Mouse (Mus musculus) liver, postnatal 0 days (tissue): ENCODE results near the gene Dppa4. TPM values are rescaled to one million over a fixed set of nuclear protein-coding genes. Genes with fewer than 3 reads are reported as not detected.
"Not testable (repeated sequence)": the region's sequence is repeated elsewhere in the genome, so short reads cannot be mapped to it uniquely, and the experiment has no call there.

Experiments
- ATAC-seq: fragments of 200-750 bp; cut with Nextera tagmentation; 2 replicates; pipeline ENCODE4 v1.8.0; 2017; ENCODE audit warnings: mild to moderate bottlenecking, moderate library complexity
- DNase-seq: peaks from one replicate; pipeline ENCODE4 v3.0.0-alpha.2; 2016
- H3K27ac ChIP-seq: fragments of 300-500 bp; sonication (generic); 2 replicates; pipeline ENCODE4 v1.5.1; 2014; ENCODE audit warnings: antibody characterized with exemption, moderate library complexity, mild to moderate bottlenecking, low read depth
- H3K27me3 ChIP-seq: fragments of 300-500 bp; sonication (generic); 2 replicates; pipeline ENCODE4 v1.6.1; 2014; ENCODE audit warnings: low read length, control low read depth, mixed read lengths; ENCODE audit not compliant: insufficient read depth
- H3K36me3 ChIP-seq: fragments of 300-500 bp; sonication (generic); replicated peaks from 2 replicates; pipeline ENCODE4 v1.6.1; 2014; ENCODE audit warnings: mild to moderate bottlenecking, control low read depth, low read length, moderate library complexity, mixed read lengths; ENCODE audit not compliant: insufficient read depth
- H3K4me1 ChIP-seq: fragments of 300-500 bp; sonication (generic); 2 replicates; pipeline ENCODE4 v1.6.1; 2014; ENCODE audit warnings: antibody characterized with exemption, mild to moderate bottlenecking, control low read depth; ENCODE audit not compliant: insufficient read depth
- H3K4me2 ChIP-seq: fragments of 300-500 bp; sonication (generic); 2 replicates; pipeline ENCODE4 v1.6.1; 2014; ENCODE audit warnings: low read depth, mild to moderate bottlenecking, low read length, moderate library complexity, mixed read lengths
- H3K4me3 ChIP-seq: fragments of 300-500 bp; sonication (generic); 2 replicates; pipeline ENCODE4 v1.5.1; 2014; ENCODE audit warnings: low read depth, low read length
- H3K9ac ChIP-seq: fragments of 300-500 bp; sonication (generic); replicated peaks from 2 replicates; pipeline ENCODE4 v1.6.1; 2014; ENCODE audit warnings: mild to moderate bottlenecking, moderate library complexity
- H3K9me3 ChIP-seq: fragments of 300-500 bp; sonication (generic); 2 replicates; pipeline ENCODE4 v1.6.1; 2016; ENCODE audit warnings: mild to moderate bottlenecking, control low read depth, low read length, mixed read lengths
- CTCF ChIP-seq: sonication (generic); IDR thresholded peaks from 2 replicates; pipeline ENCODE4 v1.5.1; 2016; ENCODE audit warnings: antibody characterized with exemption, low read depth
- EP300 ChIP-seq: IDR thresholded peaks from 2 replicates; pipeline ENCODE4 v1.6.1; 2016; ENCODE audit warnings: antibody characterized with exemption, low read depth, mild to moderate bottlenecking
- WGBS: fragments of 180-500 bp; shearing (Covaris S2); extraction: QIAGEN DNeasy Blood & Tissue Kit; methylation state at CpG from one replicate; pipeline ENCODE4 v1.1.7; 2014; ENCODE audit not compliant: insufficient replicate concordance; 5-methylcytosine and 5-hydroxymethylcytosine counted together
- polyA plus RNA-seq: library from polyadenylated mRNA; unstranded; fragments of >200 nt; fragmentation: Nextera tagmentation; extraction: Ambion mirVana; gene quantifications from 2 replicates; pipeline ENCODE4 v1.2.1, GENCODE M21; 2015

Dppa4 gene
- polyA plus RNA-seq, 1 experiment from 2014 or later: not detected

DNA sequence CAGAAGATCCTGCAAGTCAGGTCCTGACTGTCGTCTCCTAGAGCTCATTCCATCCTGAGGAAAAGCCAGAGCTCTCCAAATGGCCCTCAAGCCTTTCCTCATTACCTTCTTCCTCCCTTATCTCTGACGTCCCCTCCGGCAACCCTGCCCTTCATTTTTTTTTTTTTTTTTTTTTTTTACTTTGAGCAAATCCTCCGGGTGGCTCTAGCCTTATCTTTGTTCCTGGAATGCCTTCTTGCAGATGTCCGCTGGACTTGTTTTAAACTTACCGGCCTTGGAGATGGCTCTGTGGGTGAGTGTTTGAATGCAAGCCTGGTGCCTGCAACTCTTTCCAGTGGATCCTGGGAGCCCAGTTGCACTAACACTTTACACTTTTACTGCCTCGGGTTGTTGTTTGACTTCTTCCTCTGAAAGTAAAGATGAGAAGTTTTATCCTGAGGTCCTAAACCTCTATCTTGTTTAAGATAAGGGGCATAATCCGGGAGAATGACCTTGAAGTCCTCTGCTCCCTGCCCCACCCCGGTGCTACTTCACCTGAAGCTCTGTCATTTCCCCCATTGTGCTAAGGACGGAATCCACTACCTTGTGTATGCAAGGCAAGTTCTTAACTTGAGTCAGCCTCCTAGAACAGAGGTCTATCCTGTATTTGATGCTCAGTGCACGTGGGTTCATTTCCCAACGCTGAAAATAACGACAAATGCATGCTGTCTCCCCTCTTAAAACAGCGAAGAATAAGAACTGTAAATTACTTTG is 14.0 kb downstream of the Dppa4 start:
- Histone ChIP-seq H3K9me3 (no peaks in the 10 kb centered on the region), H3K4me3 (no peak overlapping the region), H3K4me1 (no peaks in the 10 kb centered on the region), H3K27me3 (no peaks in the 10 kb centered on the region), H3K4me2 (no peak overlapping the region), H3K27ac (no peak overlapping the region), H3K9ac (no peak overlapping the region), H3K36me3 (no peaks in the 10 kb centered on the region)
- ATAC-seq (no peak), DNase-seq (no peak)
- 42% methylated on average over 14 of the region's 14 CpGs for WGBS
- TF ChIP-seq EP300 (no peak), CTCF (no peak)

DNA sequence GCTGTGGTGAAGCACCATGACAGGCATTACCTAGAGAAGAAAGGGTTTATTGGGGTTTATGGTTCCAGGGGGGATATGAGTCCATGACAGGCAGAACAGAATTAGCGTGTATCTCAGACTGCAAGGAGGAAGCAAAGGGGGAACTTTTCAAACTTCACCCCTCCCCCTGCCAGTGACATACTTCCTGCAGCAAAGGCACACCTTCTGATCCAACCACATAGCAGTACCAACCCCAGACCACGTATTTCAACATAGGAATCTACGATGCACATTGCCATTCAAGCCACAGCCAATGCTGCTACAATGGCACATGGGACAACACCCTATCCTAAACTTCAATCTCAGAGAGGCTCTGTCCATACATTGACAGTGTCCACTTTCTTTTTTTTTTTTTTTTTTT is 16.4 kb downstream of the Dppa4 start:
- H3K9me3 ChIP-seq: no peaks in the 10 kb centered on the region
- DNase-seq (no peak), ATAC-seq (no peak)
- H3K36me3 ChIP-seq: no peaks in the 10 kb centered on the region
- no peak overlapping the region for H3K4me3 ChIP-seq
- H3K4me2 ChIP-seq: no peak overlapping the region
- H3K4me1 ChIP-seq: no peaks in the 10 kb centered on the region
- TF ChIP-seq CTCF: no peak
- no peak for TF ChIP-seq EP300
- H3K27me3 ChIP-seq: no peaks in the 10 kb centered on the region
- whole genome bisulfite sequencing: 38% methylated on average over 3 of the region's 3 CpGs
- H3K27ac ChIP-seq: no peak overlapping the region
- no peak overlapping the region for H3K9ac ChIP-seq

DNA sequence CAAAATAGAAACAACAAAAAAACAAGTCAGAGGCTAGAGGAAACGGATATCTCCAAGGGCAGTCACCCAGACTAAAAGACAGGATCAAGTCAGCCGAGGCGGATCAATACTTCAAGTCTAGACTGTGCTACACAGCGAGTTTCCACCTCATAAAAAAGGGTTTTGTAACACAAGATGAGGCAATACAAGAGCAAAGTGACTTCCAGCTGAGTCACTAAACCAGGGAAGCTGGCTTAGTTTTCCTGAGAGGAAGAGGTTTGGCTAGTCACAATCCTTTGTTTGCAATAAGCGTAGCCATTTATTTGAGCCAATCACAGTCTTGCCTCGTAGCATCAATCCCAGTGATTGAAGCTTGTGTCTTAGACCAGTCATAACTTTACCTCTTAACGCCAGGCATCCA is 20.0 kb downstream of the Dppa4 start, which contains the start of gene Dppa2:
TSS of gene Dppa2 (plus strand) at position 400 of the 400 bp plus-strand sequence.
- H3K4me2 ChIP-seq: no peak within 1 kb of the TSS
- H3K4me3 ChIP-seq: no peak within 1 kb of the TSS
- no peaks in the 10 kb centered on the region for H3K4me1 ChIP-seq
- H3K9ac ChIP-seq: no peak within 1 kb of the TSS
- no peaks in the 10 kb centered on the region for H3K36me3 ChIP-seq
- ATAC-seq (no peak), DNase-seq (no peak)
- H3K9me3 ChIP-seq: no peaks in the 10 kb centered on the region
- no peaks in the 10 kb centered on the region for H3K27me3 ChIP-seq
- 66% methylated on average over 7 of the region's 7 CpGs for WGBS
- TF ChIP-seq EP300: no peak
- no peak for TF ChIP-seq CTCF
- H3K27ac ChIP-seq: no peak within 1 kb of the TSS

- no peaks in the 10 kb centered on the region for H3K4me1 ChIP-seq
- H3K36me3 ChIP-seq: no peaks in the 10 kb centered on the region
- ATAC-seq: no peak
- WGBS: 61% methylated on average over 3 of the region's 3 CpGs
- no peak overlapping the region for H3K9ac ChIP-seq
- H3K4me3 ChIP-seq: no peak overlapping the region
- no peaks in the 10 kb centered on the region for H3K9me3 ChIP-seq
- no peak for DNase-seq
- H3K4me2 ChIP-seq: no peak overlapping the region
- no peaks in the 10 kb centered on the region for H3K27me3 ChIP-seq
- H3K27ac ChIP-seq: no peak overlapping the region
- TF ChIP-seq CTCF: no peak
These were observed 20.4 kb downstream of the Dppa4 start for GRCm38 (mm10) chr16:48303983-48304382.

DNA sequence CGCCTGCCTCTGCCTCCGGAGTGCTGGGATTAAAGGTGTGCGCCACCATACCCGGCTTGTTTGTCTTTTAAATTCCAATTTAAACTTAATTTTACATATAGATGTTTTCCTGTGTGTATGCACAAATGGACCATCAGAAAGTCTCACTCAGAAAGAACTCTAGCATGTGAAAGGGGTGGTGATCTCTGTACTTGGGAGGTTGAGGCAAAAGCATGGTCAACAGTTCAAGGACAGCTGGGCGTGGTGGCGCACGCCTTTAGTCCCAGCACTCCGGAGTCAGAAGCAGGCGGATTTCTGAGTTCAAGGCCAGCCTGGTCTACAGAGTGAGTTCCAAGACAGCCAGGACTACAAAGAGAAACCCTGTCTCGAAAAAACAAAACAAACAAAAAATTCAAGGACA is 25.4 kb downstream of the Dppa4 start:
- H3K4me2 ChIP-seq, H3K27ac ChIP-seq, H3K27me3 ChIP-seq, H3K9ac ChIP-seq, H3K4me1 ChIP-seq, H3K9me3 ChIP-seq, H3K36me3 ChIP-seq, H3K4me3 ChIP-seq, DNase-seq, ATAC-seq: not testable (repeated sequence)
- WGBS: 81% methylated on average over 10 of the region's 10 CpGs

DNA sequence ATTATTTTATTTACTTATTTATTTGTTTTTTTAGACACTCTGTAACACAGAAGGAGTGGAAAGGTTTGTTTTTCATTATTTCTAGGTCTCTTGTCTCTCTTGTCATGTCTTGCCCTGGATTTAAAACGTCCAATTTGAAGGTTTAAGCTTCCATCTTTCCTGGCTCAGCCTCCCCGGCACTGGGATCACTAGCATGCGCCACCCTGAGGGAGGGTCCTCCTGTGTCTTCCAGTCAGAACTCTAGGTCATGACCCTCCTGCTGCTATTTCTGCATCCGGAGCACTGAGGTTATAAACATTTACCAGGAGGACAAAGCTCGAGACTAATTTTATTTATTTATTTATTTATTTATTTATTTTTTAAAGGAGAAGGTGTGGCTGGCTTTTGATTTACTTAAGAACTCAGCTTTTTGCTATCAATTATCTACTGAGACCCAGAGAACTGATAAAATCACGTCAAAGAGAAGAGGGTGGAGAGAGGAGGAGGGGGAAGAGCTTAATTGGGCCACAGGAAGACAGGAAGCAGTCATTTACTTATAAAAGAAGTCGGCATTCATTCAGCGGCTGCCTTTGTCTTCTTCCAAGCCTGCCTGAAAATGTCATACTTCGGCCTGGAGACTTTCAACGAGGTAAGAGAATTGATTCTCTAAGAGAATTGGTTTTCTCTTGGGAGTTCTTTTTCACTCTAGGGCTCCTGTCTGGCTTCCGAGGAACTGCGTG is 26.5 kb downstream of the Dppa4 start:
- no peak overlapping the region for H3K4me3 ChIP-seq
- H3K36me3 ChIP-seq: no peaks in the 10 kb centered on the region
- ATAC-seq: no peak
- no peak overlapping the region for H3K4me2 ChIP-seq
- H3K27ac ChIP-seq: no peak overlapping the region
- no peak overlapping the region for H3K9ac ChIP-seq
- no peak for TF ChIP-seq CTCF
- no peak for TF ChIP-seq EP300
- no peaks in the 10 kb centered on the region for H3K27me3 ChIP-seq
- no peaks in the 10 kb centered on the region for H3K9me3 ChIP-seq
- WGBS: 75% methylated on average over 12 of the region's 12 CpGs
- DNase-seq: no peak
- no peaks in the 10 kb centered on the region for H3K4me1 ChIP-seq
